Mouse (Mus musculus) layer of hippocampus, postnatal 25 days (tissue): ENCODE data around the gene Atf1. TPM values are rescaled to one million over a fixed set of nuclear protein-coding genes. Genes with fewer than 3 reads are reported as not detected.

ENCODE experiments used
- DNase-seq, 2 experiments: peaks; one replicate each; pipeline ENCODE4 v3.0.0; 2022; ENCODE audit warnings: mixed read lengths in 2 of 2, low spot score in 1 of 2; ENCODE audit errors: extremely low spot score in 1 of 2
- total RNA-seq, 2 experiments: library from RNA; stranded (reverse); gene quantifications; 2 replicates each; pipeline ENCODE4 v1.2.3; 2021

The Atf1 gene
- total RNA-seq, 2 experiments from 2014 or later, result 19.3 to 24.3 TPM

DNA sequence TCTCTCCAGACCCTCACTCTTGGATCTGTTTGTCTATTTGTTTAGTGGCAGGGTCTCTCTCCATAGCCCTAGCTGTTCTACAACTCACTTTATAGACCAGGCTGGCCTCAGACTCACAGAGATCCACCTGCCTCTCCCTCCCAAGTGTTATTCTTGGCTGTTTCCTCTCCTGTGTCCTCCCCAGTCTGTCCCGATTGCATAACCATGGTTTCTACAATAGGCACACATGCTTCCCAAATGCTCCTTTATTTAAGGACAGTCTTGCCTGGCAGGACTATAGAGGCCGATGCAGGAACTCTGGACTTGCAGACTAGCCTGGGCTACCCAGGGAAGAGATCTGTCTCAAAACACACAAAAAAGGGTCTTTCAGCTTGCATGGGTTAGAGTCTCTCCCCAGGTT is 14.3 kb upstream of the Atf1 start:
- no peak for DNase-seq

- DNase-seq, result no peak
Measured at GRCm38 (mm10) chr15:100215092-100215491, 12.5 kb upstream of the Atf1 start.

DNA sequence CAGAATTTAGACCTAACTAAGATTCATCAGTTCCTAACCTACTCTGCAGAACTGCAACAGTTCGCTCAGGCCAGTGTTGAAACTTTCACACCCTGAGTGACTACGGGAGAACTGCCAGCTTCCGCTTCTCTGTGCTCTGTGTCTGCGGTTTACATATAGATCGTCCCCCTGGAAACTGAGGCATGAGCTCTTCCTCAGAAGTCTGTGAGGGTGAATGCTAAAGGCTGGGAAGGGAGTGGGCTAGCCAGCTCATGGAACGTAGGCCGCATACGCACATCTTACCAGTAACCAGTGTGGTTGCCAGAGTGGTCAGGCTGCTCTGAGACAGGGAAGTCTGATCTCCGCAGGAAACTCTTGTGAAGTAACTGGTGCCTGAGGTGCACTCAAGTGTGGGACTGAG is 11.4 kb upstream of the Atf1 start:
- no peak for DNase-seq

DNA sequence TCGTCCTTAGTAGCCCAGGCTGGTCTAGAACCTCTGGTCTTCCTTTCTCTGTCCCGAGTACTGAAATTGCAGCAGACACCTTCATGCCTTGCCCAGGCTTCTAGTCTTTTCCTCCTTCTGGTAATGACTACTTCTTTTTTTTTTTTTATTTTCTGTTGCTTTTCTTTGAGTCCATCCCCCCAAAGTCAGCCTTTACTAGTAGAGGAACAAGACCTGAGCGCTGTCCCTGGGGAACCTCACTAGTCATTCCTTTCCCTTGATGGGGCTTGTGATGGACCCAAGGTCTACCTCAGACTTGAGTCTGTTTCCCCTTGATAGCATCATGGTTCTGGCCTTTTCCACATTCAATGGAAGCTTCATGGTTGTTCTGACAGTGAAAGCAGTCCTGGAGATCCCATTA is 9.6 kb upstream of the Atf1 start:
- DNase-seq, result no peak

- no peak for DNase-seq
Measured at GRCm38 (mm10) chr15:100219396-100219795, 8.2 kb upstream of the Atf1 start.

DNA sequence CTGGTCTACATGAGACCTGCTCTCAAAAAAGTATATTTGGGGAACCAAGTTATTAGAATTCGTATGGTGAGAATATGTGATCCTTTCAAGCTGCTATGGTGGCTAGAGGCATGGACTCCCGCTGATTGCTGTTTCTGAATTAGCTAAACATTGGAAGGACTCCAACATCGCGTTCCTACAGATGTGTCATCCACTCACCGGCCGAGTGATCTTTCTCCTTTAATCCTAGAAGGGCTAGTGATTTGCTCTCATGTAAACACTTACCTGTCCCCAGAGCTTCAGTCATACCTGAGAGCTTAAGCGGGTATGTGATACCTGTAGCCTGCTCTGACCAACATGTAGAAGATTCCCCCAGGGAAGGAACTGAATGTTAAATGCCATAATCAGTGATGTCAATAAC is 6.7 kb upstream of the Atf1 start:
- no peak for DNase-seq

DNA sequence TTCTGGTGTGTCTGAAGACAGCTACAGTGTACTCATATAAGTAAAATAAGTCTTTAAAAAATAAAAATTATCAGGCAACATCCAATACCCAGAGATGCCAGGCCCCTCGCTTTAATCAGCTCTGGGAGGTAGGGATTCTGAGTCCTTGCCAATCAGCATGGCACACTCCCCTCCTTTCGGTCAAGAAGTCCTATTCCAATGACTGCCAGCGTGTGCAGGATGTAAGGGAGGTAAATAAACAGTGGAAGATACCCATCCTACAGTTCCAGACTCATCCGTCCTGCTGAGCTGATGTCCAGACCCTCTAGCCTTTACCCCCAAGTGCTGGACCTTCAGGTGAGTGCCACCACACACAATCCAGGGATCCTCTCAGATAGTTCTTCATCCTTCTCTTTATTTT is 2.2 kb upstream of the Atf1 start:
- no peak for DNase-seq

- DNase-seq, result no peak
Measured at GRCm38 (mm10) chr15:100225891-100226290, 1.7 kb upstream of the Atf1 start.

- no peak for DNase-seq
Measured at GRCm38 (mm10) chr15:100227031-100227662, 472 bp upstream of the Atf1 start.

- no peak for DNase-seq
Measured at GRCm38 (mm10) chr15:100228535-100229336, 1.1 kb downstream of the Atf1 start.

GRCm38 (mm10) chr15:100230655-100231054 is 3.0 kb downstream of the Atf1 start:
- DNase-seq, result no peak

DNA sequence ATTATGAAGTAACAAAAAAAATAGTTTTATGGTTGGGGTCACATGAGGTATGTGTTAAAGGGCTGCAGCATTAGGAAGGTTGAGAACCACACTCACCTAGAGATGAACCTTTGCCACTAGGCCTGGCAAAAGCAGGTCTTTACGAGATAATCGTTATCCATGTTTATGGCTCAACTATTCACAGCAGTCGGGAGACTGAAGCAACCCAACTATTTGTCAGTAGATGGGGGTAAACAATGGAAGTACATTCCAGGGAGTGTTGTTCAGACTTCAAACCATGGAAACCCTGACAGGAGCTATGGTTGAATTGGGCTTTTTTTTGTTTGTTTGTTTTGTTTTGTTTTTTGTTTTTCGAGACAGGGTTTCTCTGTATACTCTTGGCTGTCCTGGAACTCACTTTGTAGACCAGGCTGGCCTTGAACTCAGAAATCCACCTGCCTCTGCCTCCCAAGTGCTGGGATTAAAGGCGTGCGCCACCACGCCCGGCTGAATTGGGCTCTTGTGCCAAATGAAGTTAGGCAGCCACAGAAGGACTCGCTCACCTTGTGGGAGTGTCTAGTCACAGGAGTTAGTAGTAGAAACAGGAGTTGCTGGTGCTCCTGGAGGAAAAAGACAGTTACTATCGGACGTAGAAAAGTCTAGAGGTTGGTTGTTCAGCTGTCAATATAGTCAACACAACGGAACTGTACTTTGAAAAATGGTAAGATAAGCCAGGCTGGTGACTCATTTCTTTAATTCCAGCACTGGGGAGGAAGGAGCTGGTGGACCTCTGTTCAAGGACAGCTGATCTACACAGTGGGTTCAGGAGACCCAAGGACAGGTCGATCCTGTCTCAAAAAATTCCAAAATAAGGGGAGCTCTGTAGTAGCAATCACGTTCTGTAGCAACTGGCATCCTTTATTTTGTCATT is 4.3 kb downstream of the Atf1 start:
- no peak for DNase-seq

DNA sequence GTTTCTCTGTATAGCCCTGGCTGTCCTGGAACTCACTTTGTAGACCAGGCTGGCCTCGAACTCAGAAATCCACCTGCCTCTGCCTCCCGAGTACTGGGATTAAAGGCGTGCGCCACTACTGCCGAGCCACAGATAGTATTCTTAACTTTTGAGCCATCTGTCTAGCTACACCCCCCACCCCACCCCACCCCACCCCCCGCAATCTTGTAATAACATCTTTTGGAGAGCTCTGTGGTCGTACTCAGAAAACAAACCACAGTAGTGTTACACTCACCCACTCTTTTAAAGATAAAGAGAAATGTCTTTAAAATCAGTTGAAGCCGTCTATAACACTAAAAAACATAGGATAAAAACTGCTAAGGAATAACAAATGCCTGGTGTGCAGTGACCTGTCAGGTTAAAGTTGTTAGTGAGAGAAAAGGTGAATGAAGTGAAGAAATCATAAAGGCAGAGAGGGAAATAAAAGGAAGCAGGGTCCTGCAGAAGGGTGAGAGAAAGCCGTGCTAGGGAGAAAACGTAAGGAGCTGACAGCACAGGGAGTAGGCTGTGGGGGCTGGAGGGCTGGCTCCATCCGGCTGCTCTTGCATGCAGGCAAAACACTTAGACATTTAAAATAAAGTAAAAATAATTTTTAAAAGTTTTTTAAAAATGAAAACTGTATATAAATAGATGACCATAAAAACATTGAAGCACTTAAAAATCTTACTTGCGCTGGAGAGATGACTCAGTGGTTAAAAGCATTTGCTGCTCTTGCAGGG is 7.8 kb downstream of the Atf1 start:
- no peak for DNase-seq

- no peak for DNase-seq
Measured at GRCm38 (mm10) chr15:100236952-100237351, 9.3 kb downstream of the Atf1 start.

DNA sequence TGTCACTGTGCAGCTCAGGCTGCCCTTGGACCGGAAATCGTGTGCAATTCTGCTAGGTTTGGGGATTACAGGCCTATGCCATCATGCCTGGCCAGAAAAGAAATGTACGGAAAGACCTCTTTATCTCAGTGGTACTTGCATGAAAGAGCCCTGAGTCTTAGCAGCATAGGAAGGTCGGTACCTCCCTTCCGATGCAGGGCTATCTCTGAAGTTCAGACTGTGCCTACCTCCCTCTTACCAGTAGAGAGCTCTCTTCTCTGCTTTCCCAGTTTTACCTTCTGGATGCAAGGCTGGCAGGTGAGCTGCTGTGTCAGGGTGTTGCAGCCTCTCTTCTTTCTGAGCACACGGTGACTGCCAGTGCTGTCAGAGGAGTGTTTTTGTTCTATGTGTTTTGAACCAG is 14.2 kb downstream of the Atf1 start:
- DNase-seq, result no peak

DNA sequence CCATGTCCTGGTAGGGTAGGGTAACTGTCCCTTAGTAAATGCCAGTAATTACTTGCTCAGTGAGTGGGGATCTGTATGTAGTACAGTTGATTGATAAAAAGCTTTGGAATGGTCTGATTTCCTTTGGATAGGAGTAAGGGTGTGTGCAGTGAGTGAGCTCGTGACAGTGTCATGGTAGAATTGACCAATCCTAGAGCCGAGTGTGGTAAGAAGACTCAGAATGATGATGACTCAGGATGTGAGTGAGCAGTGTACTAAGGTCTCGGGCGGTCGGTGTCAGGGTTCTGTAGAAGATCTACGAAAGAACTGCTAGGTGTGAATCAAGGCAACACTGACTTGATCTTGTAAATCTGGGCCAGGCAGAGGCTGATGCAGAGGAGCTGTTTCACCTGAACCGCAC is 18.3 kb downstream of the Atf1 start:
- DNase-seq, result no peak

DNA sequence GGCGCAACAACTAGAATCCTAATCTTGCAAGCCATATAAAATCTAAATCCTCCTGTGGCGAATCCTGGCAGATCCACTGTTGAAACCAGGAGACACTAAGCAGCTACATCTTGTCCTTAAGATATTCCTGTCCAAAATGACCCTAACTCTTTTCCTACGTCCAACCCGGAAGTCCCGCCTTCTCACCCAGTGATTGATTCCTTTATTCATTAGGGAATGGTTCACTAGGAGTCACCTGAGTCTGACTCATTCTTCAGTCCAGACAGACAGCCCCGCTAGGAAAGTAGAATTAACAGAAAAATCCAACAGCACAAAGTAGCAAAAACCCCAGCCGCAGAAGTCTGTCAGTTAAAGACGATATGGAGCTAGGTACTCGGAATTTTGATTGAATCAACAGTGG is 19.7 kb downstream of the Atf1 start:
- no peak for DNase-seq

GRCm38 (mm10) chr15:100248665-100249433 is 21.2 kb downstream of the Atf1 start:
- DNase-seq, result no peak

GRCm38 (mm10) chr15:100251153-100251780 is 23.6 kb downstream of the Atf1 start:
- no peak for DNase-seq
